Mouse (Mus musculus) small intestine, adult 2 months (tissue): Measurements from ENCODE around the gene Kctd15. TPM values are rescaled to one million over a fixed set of nuclear protein-coding genes. Genes with fewer than 3 reads are reported as not detected.

Experiments used
- H3K27ac ChIP-seq: fragments of 200-500 bp; 2 replicates; pipeline ENCODE4 v1.5.1; 2012; ENCODE audit warnings: low read depth, low read length, control low read depth, inconsistent platforms; ENCODE audit not compliant: insufficient read depth
- H3K27me3 ChIP-seq: fragments of 200-500 bp; 2 replicates; pipeline ENCODE4 v1.6.1; 2012; ENCODE audit warnings: mild to moderate bottlenecking, moderate library complexity, low read length, inconsistent platforms; ENCODE audit not compliant: control insufficient read depth, insufficient read depth
- H3K36me3 ChIP-seq: fragments of 200-500 bp; 2 replicates; pipeline ENCODE4 v1.6.1; 2012; ENCODE audit warnings: mild to moderate bottlenecking, low read length, control low read depth, inconsistent platforms; ENCODE audit not compliant: control insufficient read depth, insufficient read depth
- H3K4me1 ChIP-seq: fragments of 200-500 bp; 2 replicates; pipeline ENCODE4 v1.6.1; 2012; ENCODE audit warnings: low read length, inconsistent platforms, mixed read lengths; ENCODE audit not compliant: control insufficient read depth, insufficient read depth, insufficient read length
- H3K4me3 ChIP-seq: fragments of 200-500 bp; 2 replicates; pipeline ENCODE4 v1.5.1; 2012; ENCODE audit warnings: low read depth, mild to moderate bottlenecking, control low read depth, inconsistent platforms, low read length, moderate library complexity
- CTCF ChIP-seq: fragments of 200-500 bp; IDR thresholded peaks from 2 replicates; pipeline ENCODE4 v1.5.1; 2012; ENCODE audit warnings: low read depth, mild to moderate bottlenecking, control low read depth, inconsistent platforms, low read length, moderate library complexity, mixed read lengths; ENCODE audit not compliant: insufficient replicate concordance, insufficient read length; ENCODE audit errors: extremely low read depth
- POLR2A ChIP-seq: fragments of 200-500 bp; IDR thresholded peaks from 2 replicates; pipeline ENCODE4 v1.6.1; 2012; ENCODE audit warnings: low read depth, mild to moderate bottlenecking, control low read depth, inconsistent platforms, low read length, moderate library complexity
- WGBS: fragments of 180-500 bp; shearing (Covaris S2); methylation state at CpG from one replicate; pipeline ENCODE4 v1.1.7; 2018; 5-methylcytosine and 5-hydroxymethylcytosine counted together
- polyA plus RNA-seq: library from polyadenylated mRNA; depleted of rRNA; stranded (reverse); fragments of >200 nt; gene quantifications from 2 replicates; pipeline ENCODE4 v1.2.3, GENCODE M21; 2012

Kctd15 gene
- polyA plus RNA-seq, 1 experiment: 6.2 TPM

GRCm38 (mm10) chr7:34607334-34607970 is 49.1 kb downstream of the Kctd15 start:
- H3K27me3 ChIP-seq: no peaks in the 10 kb centered on the region
- no peak overlapping the region for H3K4me3 ChIP-seq
- TF ChIP-seq CTCF: no peak
- no peak for TF ChIP-seq POLR2A
- no peaks in the 10 kb centered on the region for H3K4me1 ChIP-seq
- H3K27ac ChIP-seq: no peak overlapping the region
- 62% methylated on average over 5 of the region's 5 CpGs for WGBS
- H3K36me3 ChIP-seq: no peaks in the 10 kb centered on the region

GRCm38 (mm10) chr7:34606729-34607128 is 49.8 kb downstream of the Kctd15 start:
- TF ChIP-seq CTCF (no peak), POLR2A (no peak)
- Histone ChIP-seq H3K4me1 (no peaks in the 10 kb centered on the region), H3K4me3 (no peak overlapping the region), H3K27ac (no peak overlapping the region), H3K36me3 (no peaks in the 10 kb centered on the region), H3K27me3 (no peaks in the 10 kb centered on the region)
- WGBS: 54% methylated on average over 11 of the region's 11 CpGs

- Histone ChIP-seq H3K27me3 (no peaks in the 10 kb centered on the region), H3K4me3 (no peak overlapping the region), H3K36me3 (no peaks in the 10 kb centered on the region), H3K4me1 (no peaks in the 10 kb centered on the region), H3K27ac (no peak overlapping the region)
- WGBS: 51% methylated on average over 15 of the region's 15 CpGs
- TF ChIP-seq POLR2A (no peak), CTCF (no peak)
These were observed 50.5 kb downstream of the Kctd15 start for GRCm38 (mm10) chr7:34606051-34606450.

- Histone ChIP-seq H3K4me1 (no peaks in the 10 kb centered on the region), H3K27me3 (no peaks in the 10 kb centered on the region), H3K36me3 (no peaks in the 10 kb centered on the region), H3K27ac (no peak overlapping the region), H3K4me3 (no peak overlapping the region)
- WGBS: 72% methylated on average over 9 of the region's 9 CpGs
- TF ChIP-seq POLR2A (no peak), CTCF (no peak)
These were observed 58.0 kb downstream of the Kctd15 start for GRCm38 (mm10) chr7:34598576-34598975.

GRCm38 (mm10) chr7:34597986-34598385 is 58.5 kb downstream of the Kctd15 start:
- no peaks in the 10 kb centered on the region for H3K36me3 ChIP-seq
- WGBS: 63% methylated on average over 9 of the region's 9 CpGs
- H3K4me1 ChIP-seq: no peaks in the 10 kb centered on the region
- no peak overlapping the region for H3K27ac ChIP-seq
- TF ChIP-seq POLR2A (no peak), CTCF (no peak)
- no peaks in the 10 kb centered on the region for H3K27me3 ChIP-seq
- no peak overlapping the region for H3K4me3 ChIP-seq

- WGBS: 73% methylated on average over 14 of the region's 14 CpGs
These were observed 59.8 kb downstream of the Kctd15 start for GRCm38 (mm10) chr7:34596531-34597235.

GRCm38 (mm10) chr7:34595307-34595565 is 61.3 kb downstream of the Kctd15 start:
- Histone ChIP-seq H3K4me1 (no peaks in the 10 kb centered on the region), H3K36me3 (no peaks in the 10 kb centered on the region), H3K27me3 (no peaks in the 10 kb centered on the region), H3K4me3 (no peak overlapping the region), H3K27ac (no peak overlapping the region)
- TF ChIP-seq CTCF (no peak), POLR2A (no peak)
- 66% methylated on average over 4 of the region's 4 CpGs for WGBS

More at GRCm38 (mm10) chr7:34596531-34597235, 59.8 kb downstream of the Kctd15 start:
- no peaks in the 10 kb centered on the region for H3K27me3 ChIP-seq
- no peaks in the 10 kb centered on the region for H3K36me3 ChIP-seq
- H3K4me1 ChIP-seq: no peaks in the 10 kb centered on the region
- no peak for TF ChIP-seq POLR2A
- TF ChIP-seq CTCF: no peak
- H3K4me3 ChIP-seq: no peak overlapping the region
- H3K27ac ChIP-seq: no peak overlapping the region
